Mouse (Mus musculus): Measurements from ENCODE around the gene Obox5.
"Not testable (repeated sequence)": the region's sequence is repeated elsewhere in the genome, so short reads cannot be mapped to it uniquely, and the experiment has no call there.

The Obox5 gene

GRCm38 (mm10) chr7:15749831-15750230 lies at the start of gene Obox5:
TSS of gene Obox5 (plus strand) at chr7:15750131.
- not testable (repeated sequence) for DNase-seq (ENCODE audit: low spot score)

- DNase-seq (ENCODE audit: low spot score), result not testable (repeated sequence)
Measured at GRCm38 (mm10) chr7:15749296-15749695, 635 bp upstream of the Obox5 start.
